Mouse (Mus musculus) gastrocnemius, postnatal 4 days (tissue): ENCODE measurements around the gene Olfr111. TPM values are rescaled to one million over a fixed set of nuclear protein-coding genes. Genes with fewer than 3 reads are reported as not detected.
"Not testable (repeated sequence)": the region's sequence is repeated elsewhere in the genome, so short reads cannot be mapped to it uniquely, and the experiment has no call there.

Experiments
- DNase-seq, 2 experiments: peaks; one replicate each; pipeline ENCODE4 v3.0.0; 2021 to 2022; ENCODE audit warnings: low spot score in 2 of 2, mixed read lengths in 2 of 2
- long read RNA-seq, 2 experiments: library from polyadenylated mRNA; stranded (forward); transcript quantifications; one replicate each; pipeline ENCODE4 v2.0.0; 2021
- total RNA-seq, 2 experiments: library from RNA; stranded (reverse); gene quantifications; 2 replicates each; pipeline ENCODE4 v1.2.3; 2021

Olfr111 gene
- not detected for total RNA-seq
- long read RNA-seq, experiment 1: 0 reads
- long read RNA-seq, experiment 2: 0 reads

GRCm38 (mm10) chr17:37507730-37508129 is at the start of gene Olfr111:
Gene Olfr111 (plus strand): TSS chr17:37508030.
- DNase-seq: no peak

- no peak for DNase-seq
These were observed 49.2 kb upstream of the Olfr111 start, which contains the start of gene Olfr109 for GRCm38 (mm10) chr17:37458616-37459015. Gene Olfr109 (plus strand): TSS chr17:37458916.

DNA sequence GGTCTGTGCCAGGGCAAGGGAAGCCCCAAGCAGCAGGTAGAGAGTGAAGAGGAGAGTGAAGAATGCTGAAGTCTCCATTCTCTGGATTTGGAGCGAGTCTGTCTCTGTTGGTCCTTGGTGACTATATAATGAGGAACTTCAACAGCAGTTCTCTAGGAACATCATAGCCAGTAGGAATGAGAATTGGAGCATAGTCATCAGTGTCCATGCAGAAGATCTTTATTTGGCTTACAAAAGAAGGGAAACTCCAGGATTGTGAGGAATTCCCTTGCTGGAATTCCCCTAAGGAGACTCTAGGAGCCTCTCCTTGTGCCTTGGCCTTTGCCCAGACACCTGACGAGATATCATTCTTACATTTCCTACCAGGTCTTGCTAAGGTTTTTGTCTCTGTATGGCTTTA is 24.4 kb upstream of the Olfr111 start, which contains the start of gene H2-M2:
Gene H2-M2 (minus strand): TSS at position 101 of the 400 bp plus-strand sequence.
- no peak for DNase-seq

DNA sequence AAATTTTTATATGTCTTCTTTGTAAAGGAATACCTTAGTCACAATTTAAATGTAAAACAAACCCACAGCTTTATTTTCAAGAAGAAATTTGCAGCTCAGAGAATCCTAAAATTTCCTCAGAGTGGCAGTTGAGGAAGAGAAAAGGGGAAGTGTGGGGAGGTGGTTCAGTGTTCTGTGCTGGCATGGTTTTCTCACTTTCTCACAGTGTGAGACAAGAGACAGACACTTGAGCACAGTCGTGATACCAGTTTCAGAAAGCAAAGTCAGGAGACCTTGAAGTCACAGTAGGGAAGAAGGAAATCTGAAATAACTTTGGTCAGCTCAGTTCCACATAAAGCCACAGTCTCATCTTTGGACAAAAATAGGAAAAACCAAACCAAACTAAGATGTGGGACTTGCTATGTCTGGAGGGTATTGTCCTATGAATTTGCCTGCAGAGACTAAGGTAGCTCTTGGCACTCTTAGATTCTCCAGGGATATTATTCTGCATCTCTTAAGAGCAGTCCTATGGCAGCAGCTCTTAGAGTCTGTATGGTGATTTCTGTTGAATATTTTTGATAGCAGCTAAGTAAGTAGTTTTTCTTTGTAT is 15.8 kb upstream of the Olfr111 start, which contains the start of gene Olfr110:
Gene Olfr110 (plus strand): TSS at position 539 of the 589 bp plus-strand sequence.
- DNase-seq: no peak

GRCm38 (mm10) chr17:37524612-37525011 is 16.8 kb downstream of the Olfr111 start:
- not testable (repeated sequence) for DNase-seq

DNA sequence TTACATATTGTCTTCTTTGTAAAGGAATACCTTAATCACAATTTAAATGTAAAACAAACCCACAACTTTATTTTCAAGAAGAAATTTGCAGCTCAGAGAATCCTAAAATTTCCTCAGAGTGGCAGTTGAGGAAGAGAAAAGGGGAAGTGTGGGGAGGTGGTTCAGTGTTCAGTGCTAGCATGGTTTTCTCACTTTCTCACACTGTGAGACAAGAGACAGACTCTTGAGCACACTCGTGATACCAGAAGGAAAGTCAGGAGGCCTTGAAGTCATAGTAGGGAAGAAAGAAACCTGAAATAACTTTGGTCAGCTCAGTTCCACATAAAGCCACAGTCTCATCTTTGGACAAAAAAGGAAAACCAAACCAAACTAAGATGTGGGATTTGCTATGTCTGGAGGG is 17.6 kb downstream of the Olfr111 start:
- DNase-seq: not testable (repeated sequence)

- DNase-seq: no peak
These were observed 27.3 kb downstream of the Olfr111 start for GRCm38 (mm10) chr17:37535173-37535572.

DNA sequence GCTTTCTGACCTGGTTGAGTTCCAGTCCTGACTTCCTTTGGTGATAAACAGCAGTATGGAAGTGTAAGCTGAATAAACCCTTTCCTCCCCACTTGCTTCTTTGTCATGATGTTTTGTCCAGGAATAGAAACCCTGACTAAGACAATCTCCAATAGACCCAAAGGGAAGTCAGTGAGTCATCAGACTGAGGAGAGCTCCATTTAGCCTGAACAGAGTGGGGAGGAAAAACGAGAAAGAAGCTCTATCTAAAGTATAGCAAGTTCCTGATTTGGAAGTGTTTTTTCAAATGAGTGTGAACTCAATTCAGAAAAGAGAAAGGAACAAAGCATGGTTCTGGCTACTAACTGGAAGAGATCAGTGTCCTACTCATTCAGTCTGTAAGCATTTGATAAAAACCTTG is 30.6 kb downstream of the Olfr111 start:
- DNase-seq: not testable (repeated sequence)

- DNase-seq: no peak
These were observed 33.8 kb downstream of the Olfr111 start for GRCm38 (mm10) chr17:37541454-37542119.

DNA sequence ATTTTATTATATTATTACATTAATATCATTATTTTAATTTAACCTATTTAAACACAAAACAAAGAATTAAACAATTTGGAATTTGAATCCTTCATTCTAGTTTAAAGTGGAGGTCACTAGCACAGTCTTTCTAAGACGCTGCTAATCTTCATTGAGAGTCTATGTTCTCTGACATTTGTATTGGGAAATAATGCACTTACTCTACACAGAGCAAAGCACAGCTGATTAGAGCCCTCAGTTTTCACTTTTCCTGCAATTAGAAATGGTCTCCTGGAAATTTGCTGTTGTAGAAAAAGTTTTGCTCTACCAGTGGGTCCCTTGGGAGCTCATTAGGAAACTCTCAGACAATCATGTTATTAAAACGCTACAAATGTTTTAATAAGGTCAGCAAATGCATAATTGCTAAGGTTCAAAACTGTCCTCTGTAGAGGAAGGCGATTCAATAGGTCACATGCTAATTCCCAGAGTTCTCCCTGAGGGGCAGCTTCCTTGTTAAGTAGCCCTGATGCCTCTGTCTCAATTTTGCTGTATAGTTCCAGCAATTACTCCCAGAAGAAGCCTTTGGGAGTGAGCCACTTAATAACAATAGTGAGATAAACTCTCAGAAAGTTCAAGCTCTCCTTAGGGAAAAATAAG is 36.1 kb downstream of the Olfr111 start:
- DNase-seq: no peak

- DNase-seq: no peak
These were observed 51.2 kb downstream of the Olfr111 start for GRCm38 (mm10) chr17:37558913-37559615.

DNA sequence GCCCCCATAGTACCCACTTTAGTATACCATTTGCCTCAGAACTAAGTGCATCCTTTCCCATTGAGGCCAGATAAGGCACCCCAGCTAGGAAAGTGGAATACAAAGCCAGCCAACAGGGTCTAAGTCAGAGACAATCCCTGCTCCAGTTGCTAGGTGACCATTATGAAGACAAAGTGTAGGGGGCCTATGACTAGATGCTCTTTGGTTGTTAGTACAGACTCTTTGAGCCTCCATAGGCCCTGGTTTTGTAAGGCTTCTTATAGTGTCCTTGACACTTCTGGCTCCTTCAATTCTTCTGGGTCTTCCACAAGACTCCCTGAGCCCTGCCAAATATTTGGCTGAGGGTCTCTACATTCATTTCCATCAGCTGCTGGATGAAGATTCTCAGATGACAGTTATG is 61.5 kb downstream of the Olfr111 start, which contains the start of gene Olfr112:
Gene Olfr112 (minus strand): TSS at position 101 of the 400 bp plus-strand sequence.
- DNase-seq: no peak

- no peak for DNase-seq
These were observed 69.7 kb downstream of the Olfr111 start, which contains the start of gene Olfr113 for GRCm38 (mm10) chr17:37577563-37577962. Gene Olfr113 (minus strand): TSS chr17:37577663.

Other genes with a start within 250 kb of the Olfr111 start
- not detected for gene Olfr98, start 244.3 kb upstream of the Olfr111 start, total RNA-seq
- gene H2-M3, start 237.8 kb upstream of the Olfr111 start, total RNA-seq: 1 to 10 TPM; 1.6 to 2.1 TPM
- gene Olfr99, start 224.6 kb upstream of the Olfr111 start, total RNA-seq: not detected
- gene Olfr101, start 203.7 kb upstream of the Olfr111 start, total RNA-seq: not detected
- gene Olfr102, start 191.0 kb upstream of the Olfr111 start, total RNA-seq: not detected
- not detected for gene Olfr103, start 168.3 kb upstream of the Olfr111 start, total RNA-seq
- not detected for gene Olfr104-ps, start 148.4 kb upstream of the Olfr111 start, total RNA-seq
- gene Olfr105-ps, start 129.0 kb upstream of the Olfr111 start, total RNA-seq: not detected
- gene Olfr106-ps, start 117.6 kb upstream of the Olfr111 start, total RNA-seq: not detected
- gene Olfr107, start 108.8 kb upstream of the Olfr111 start, total RNA-seq: not detected
- not detected for gene Olfr108, start 62.5 kb upstream of the Olfr111 start, total RNA-seq
- gene Olfr109, start 49.1 kb upstream of the Olfr111 start, total RNA-seq: not detected
- gene H2-M2, start 24.5 kb upstream of the Olfr111 start, total RNA-seq: not detected
- not detected for gene Olfr110, start 15.6 kb upstream of the Olfr111 start, total RNA-seq
- not detected for gene Olfr112, start 61.4 kb downstream of the Olfr111 start, total RNA-seq
- not detected for gene Olfr113, start 69.6 kb downstream of the Olfr111 start, total RNA-seq
- gene Olfr114, start 84.7 kb downstream of the Olfr111 start, total RNA-seq: not detected
- not detected for gene Olfr115, start 119.1 kb downstream of the Olfr111 start, total RNA-seq
- gene Olfr116, start 119.2 kb downstream of the Olfr111 start, total RNA-seq: not detected
- not detected for gene Olfr117, start 155.8 kb downstream of the Olfr111 start, total RNA-seq
- not detected for gene Olfr118, start 159.0 kb downstream of the Olfr111 start, total RNA-seq
- gene Olfr119, start 188.5 kb downstream of the Olfr111 start, total RNA-seq: not detected
- not detected for gene Olfr120, start 213.8 kb downstream of the Olfr111 start, total RNA-seq
- gene Olfr121, start 240.8 kb downstream of the Olfr111 start, total RNA-seq: not detected